Mouse (Mus musculus) layer of hippocampus, adult 6 months (tissue): ENCODE data around the gene Pp2d1. TPM values are rescaled to one million over a fixed set of nuclear protein-coding genes. Genes with fewer than 3 reads are reported as not detected.

Source experiments
- long read RNA-seq, 2 experiments: library from polyadenylated mRNA; unstranded; transcript quantifications; one replicate each; pipeline ENCODE4 v2.0.0; 2019 to 2020
- polyA plus RNA-seq: library from polyadenylated mRNA; unstranded; fragments of <200 nt; fragmentation: Nextera tagmentation; gene quantifications from 2 replicates; pipeline ENCODE4 v1.2.3, GENCODE M21; 2021

The Pp2d1 gene
- 0.09 and 0.14 TPM in 2 replicates for polyA plus RNA-seq
- long read RNA-seq, experiment 1 = 0 reads
- long read RNA-seq, experiment 2 = 0 reads

DNA sequence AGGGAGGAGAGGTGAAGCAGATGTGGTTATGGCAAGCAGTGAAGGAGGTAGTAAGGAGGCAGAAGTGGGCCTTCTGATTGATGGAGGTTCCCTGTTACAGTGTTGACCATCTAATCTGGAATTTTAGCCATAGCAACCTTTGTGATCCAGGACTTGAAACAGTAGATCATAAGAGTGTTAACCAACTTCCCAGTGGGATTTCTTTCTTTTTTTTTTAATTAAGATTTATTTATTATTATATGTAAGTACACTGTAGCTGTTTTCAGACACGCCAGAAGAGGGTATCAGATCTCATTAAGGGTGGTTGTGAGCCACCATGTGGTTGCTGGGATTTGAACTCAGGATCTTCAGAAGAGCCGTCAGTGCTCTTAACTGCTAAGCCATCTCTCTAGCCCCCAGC lies at the start of gene Pp2d1:
Pp2d1 (minus strand) TSS at position 101 of the 400 bp plus-strand sequence.

DNA sequence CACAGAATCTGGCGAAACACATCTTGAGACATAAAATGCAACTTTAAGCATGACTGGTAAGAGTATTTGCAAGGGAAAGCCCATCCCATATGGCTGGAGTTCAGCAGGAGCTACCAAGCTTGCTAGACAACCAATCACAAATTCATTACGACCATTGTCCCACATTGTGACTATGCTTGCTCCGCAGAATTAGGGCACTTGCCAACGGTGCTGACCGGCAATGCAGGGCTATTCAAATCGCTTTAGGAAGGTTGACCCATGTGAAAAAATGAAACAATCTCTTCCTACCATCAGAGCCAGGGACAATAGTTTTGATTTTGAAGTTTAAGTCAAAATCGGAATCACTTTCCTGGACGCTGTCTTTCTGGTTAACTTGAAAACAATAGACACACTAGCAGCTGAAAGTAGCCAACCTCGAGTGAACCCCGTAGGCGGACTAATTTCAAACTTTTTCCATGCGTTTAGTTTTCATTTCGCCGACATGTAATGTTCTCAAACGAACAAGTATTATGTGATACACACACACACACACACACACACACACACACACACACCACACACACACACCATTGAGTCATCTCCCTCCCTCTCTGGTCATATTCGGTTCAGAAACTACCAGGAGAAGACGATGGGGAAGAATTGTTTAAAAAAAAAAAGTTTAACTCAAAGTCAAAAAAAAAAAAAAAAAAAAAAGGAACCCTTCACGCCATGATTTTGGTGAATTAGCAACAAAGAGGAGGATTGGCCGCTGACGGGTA lies 27.1 kb upstream of the Pp2d1 start, which contains the start of gene Kat2b:
Kat2b (plus strand) TSS at position 701 of the 758 bp plus-strand sequence.

DNA sequence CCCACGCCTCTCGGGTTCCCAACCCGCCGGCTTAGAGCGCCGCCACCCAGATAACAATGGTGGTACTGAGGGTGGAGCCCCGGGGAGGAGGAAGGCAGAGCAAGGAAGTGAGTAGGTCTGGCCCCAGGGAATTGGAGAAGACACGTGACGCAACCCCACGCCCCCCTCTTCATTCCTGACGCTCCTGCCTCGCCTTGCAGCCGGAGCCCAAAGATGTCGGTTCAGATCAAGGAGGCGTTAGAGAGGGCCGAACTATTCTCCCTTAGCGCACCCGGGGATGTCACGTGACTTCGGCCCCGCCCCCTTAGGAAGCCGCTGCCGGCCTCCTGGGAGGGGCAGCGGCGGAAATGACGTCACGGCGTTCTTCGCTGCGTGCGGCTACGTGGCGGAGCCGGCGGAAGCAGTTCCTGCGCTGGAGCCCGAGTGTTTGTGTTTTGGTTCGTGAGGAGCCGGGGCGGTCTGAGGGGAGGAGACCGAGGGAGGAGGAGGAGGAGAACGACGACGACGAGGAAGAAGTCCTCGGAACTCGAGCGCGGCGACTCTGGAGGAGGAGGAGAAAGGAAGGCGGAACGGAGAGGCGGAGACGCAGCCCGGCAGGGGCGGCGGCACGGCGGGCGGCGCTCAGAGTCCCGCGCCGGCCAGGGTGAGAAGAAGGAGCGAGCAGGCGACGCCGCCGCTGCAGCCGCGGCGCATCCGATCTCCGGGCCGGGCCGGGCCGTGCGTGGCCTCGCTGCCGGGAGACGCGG lies 60.2 kb downstream of the Pp2d1 start, which contains the start of gene Rab5a:
Rab5a (plus strand) TSS at position 377 of the 746 bp plus-strand sequence.

DNA sequence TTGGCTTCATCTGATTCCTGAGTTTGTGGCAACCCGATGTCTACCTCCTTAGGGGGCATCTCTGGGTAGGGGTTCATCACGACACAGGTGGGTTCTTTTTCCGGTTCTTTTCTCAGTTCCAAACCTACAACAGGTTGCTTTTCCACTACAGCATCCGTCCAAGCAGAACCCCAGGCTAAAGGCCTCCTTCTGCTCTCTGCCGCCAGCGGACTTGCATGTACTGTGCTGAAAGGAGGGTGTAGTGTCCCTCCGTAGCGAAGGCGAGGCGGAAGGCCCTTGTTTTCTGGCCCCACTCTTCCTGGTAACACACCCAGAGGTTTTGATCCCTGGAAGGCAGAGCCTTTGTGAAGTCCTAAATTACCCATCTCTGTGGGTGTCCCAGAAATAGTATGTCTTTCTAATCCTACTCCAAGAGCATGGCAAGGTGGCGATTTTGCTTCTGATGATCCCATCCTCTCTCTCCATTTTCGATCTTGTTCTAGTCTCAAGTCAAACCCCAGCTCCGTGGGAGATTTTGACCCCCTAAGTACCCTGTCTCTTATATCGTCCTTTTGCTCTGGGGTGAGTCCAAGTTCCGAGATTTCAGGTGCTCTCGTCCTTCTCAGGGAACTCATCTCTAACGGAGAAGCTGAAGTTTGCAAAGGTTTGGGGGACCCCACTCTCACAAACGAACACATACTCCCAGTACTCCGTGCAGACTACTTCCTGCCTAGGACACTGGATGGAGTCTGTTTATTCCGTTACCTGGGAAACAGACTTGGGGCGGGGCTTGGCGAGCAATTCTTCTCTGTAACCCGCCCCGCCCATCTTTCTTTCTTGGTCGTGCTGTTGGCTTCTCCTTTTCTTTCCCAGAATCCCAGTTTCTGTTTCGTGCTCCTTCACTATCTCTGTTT lies 76.4 kb downstream of the Pp2d1 start, which contains the start of gene Efhb:
Efhb (minus strand) TSS at position 719 of the 893 bp plus-strand sequence.

Other genes with a start within 250 kb of the Pp2d1 start
- gene Efhb, start 76.1 kb downstream of the Pp2d1 start, polyA plus RNA-seq = 0.40 and 0.49 TPM in 2 replicates
- 68.9 and 75.0 TPM in 2 replicates for gene Rab5a, start 60.2 kb downstream of the Pp2d1 start, polyA plus RNA-seq
- 1.9 and 2.5 TPM in 2 replicates for gene Kat2b, start 27.4 kb upstream of the Pp2d1 start, polyA plus RNA-seq
- gene Sgo1, start 149.9 kb upstream of the Pp2d1 start, polyA plus RNA-seq = 0.24 and 0.33 TPM in 2 replicates